Mouse (Mus musculus): ENCODE results near the gene Rnf10.

- TF ChIP-seq CTCF (IDR thresholded peaks at IDR 0.05; ENCODE audit: borderline replicate concordance, control insufficient read depth, extremely low read depth, insufficient read depth, low read length, poor library complexity), result no peak
- TF ChIP-seq POLR2A (IDR thresholded peaks at IDR 0.05; ENCODE audit: control insufficient read depth, extremely low read depth, insufficient read depth, low read length, poor library complexity), result no peak
These were observed 40.3 kb upstream of the Rnf10 start for GRCm38 (mm10) chr5:115312816-115313667.
